Mouse (Mus musculus) hematopoietic stem cell, adult 5-6 weeks (primary cell): ENCODE data around the gene Myt1l. TPM values are rescaled to one million over a fixed set of nuclear protein-coding genes. Genes with fewer than 3 reads are reported as not detected.

Experiments used
- ATAC-seq, 2 experiments: fragments of 125-278 bp in 1 of 2; replicated peaks in 1 of 2; 2 replicates each; pipeline ENCODE4 v1.8.0; 2016 to 2017; ENCODE audit warnings: inconsistent platforms in 2 of 2, mild to moderate bottlenecking in 2 of 2, moderate number of reproducible peaks in 2 of 2, low read depth in 1 of 2, moderate TSS enrichment in 1 of 2; ENCODE audit not compliant: low FRiP score in 2 of 2, poor library complexity in 2 of 2, severe bottlenecking in 2 of 2, insufficient read depth in 1 of 2, low TSS enrichment in 1 of 2
- total RNA-seq: library from RNA; stranded (forward); fragments of 172-1452, 232-1000 nt; gene quantifications from 2 replicates; pipeline ENCODE4 v1.2.3, GENCODE M21; 2017

Gene Myt1l
- total RNA-seq, 1 experiment from 2014 or later, result not detected

- no peak for ATAC-seq
These were observed 416.5 kb downstream of the Myt1l start for GRCm38 (mm10) chr12:29944650-29945049.

- no peak for ATAC-seq
These were observed 417.1 kb downstream of the Myt1l start for GRCm38 (mm10) chr12:29945182-29945743.

GRCm38 (mm10) chr12:29951043-29951442, 422.9 kb downstream of the Myt1l start:
- no peak for ATAC-seq

DNA sequence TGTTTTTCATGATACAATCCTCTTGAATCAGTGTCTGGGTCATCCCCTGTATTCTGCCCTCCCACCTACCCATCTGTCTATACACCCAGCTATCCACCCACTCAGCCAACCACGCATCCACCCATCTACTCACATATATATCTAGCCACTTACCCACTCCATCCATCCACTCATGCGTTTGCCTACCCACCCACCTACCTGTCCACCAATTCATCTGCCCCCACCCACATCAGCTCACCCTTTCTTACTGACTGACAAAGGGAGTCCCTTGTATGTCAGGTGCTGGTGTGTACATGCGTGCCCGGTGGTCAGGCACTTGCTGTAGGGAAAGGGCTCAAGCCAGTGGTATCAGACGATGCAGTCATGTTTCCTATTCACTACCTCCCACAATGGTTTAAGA, 423.3 kb downstream of the Myt1l start:
- ATAC-seq, result no peak

DNA sequence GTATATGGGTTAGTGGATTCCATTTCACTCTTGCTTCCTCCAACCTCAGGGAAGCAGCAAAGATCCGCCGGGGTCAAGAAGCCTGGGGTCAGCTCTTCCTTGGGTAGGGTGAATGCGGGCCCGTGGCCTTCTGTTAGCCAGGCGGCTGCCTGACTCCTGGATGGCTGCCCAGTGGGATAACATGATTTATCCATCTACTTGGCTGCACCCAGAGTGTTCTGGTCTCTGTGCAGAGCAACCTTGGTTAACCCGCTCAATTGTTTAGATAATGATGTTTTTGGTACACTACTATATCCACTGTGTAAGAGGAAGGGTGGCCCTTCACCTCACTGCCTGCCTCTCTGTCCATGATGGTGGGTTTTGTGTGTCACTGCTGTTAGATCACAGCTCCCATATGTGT, 423.9 kb downstream of the Myt1l start:
- ATAC-seq, result no peak

GRCm38 (mm10) chr12:29953999-29954398, 425.8 kb downstream of the Myt1l start:
- ATAC-seq, result no peak

DNA sequence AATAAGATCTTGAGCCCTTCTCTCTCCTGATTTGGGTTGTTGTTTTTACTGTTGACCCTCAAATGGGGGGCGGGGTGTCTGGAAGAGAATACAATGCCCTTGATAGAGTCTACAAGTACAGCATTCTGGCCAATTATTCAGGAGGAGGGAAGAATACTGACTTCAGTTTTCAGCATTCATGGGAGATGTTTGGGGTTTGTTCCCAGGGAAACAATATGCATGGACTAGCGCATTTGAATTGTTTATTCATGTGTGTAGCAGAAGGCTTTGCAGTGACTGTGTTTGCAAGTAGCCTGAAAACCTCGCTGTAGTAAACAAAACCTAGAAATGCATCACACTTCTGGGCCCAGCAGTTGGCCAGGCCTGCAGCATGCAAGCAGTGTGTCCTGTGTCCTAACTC, 426.3 kb downstream of the Myt1l start:
- ATAC-seq, result no peak

DNA sequence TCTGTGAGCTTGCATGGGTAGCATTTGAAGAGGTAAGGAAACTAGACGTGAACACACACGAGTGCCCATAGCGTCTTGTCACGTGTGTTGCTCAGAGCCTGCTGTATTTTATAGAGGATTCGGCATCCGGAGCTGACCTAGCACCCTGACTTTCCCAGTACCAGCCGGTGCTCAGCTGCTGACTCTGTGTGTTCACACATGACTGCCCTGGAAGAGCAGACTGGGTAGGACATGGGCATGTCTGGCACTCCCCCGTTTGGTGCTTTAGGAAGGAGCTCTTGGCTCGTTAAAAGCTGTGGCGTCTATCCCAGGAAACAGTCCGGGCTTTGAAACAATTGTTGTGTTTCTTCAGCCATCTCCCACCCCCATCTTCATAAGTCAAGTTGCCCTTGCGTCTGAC, 428.8 kb downstream of the Myt1l start:
- no peak for ATAC-seq

GRCm38 (mm10) chr12:29958637-29959036, 430.5 kb downstream of the Myt1l start:
- no peak for ATAC-seq

DNA sequence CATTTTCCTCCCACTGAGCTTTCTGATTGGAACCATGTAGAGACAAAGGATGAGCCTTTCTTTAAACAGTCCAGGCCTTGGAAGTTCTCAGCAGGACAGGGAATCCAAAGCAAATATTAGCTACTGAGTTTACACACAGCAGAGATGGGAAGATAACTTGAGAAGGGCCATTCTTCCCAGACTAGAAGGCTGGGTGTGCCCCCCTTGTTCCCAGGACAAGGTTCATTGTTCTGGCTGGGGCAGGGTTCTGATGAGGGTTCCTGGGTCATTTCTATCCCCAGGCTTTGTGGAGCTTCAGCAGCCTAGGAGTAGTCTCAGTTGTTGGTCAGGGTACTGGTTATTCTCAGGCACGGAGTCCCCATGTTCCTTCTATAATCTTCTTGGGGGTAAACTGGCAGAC, 432.9 kb downstream of the Myt1l start:
- ATAC-seq, result no peak

DNA sequence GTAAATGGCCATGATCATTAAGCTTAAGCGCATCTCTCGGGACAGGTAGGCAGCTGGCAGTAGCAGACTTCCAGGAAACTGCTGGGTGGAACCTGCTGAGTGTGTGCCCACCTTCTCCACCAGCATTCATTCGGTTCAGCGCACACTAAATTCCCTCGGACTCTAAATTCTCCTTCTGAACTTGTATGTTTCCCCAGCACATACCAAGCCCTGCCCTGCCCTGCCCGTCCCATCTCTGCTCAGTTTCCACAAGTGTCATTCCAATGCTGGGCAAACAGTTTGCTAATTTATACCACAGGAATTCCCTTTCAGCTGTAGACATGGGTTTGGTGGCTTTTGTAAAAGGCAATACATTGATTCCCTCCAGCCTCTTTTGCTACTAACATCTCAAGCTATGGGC, 436.8 kb downstream of the Myt1l start:
- ATAC-seq, result no peak

- ATAC-seq, result no peak
These were observed 443.7 kb downstream of the Myt1l start for GRCm38 (mm10) chr12:29971795-29972464.

GRCm38 (mm10) chr12:29972533-29972932, 444.3 kb downstream of the Myt1l start:
- ATAC-seq, result no peak
